Mouse (Mus musculus) liver, embryonic 11.5 days (tissue): ENCODE results near the gene Nhej1. TPM values are rescaled to one million over a fixed set of nuclear protein-coding genes. Genes with fewer than 3 reads are reported as not detected.

Experiments
- ATAC-seq: fragments of 200-750 bp; cut with Nextera tagmentation; replicated peaks from 2 replicates; pipeline ENCODE4 v1.8.0; 2017; ENCODE audit warnings: moderate number of reproducible peaks, mild to moderate bottlenecking, moderate TSS enrichment, moderate library complexity; ENCODE audit not compliant: low FRiP score
- DNase-seq: peaks from one replicate; pipeline ENCODE4 v3.0.0-alpha.2; 2017; ENCODE audit warnings: low spot score
- H3K27ac ChIP-seq: fragments of 300-500 bp; sonication (generic); 2 replicates; pipeline ENCODE4 v1.5.1; 2014; ENCODE audit warnings: mild to moderate bottlenecking, low read depth, low read length, control low read depth
- H3K27me3 ChIP-seq: fragments of 300-500 bp; sonication (generic); replicated peaks from 2 replicates; pipeline ENCODE4 v1.6.1; 2014; ENCODE audit warnings: low read length, mixed read lengths; ENCODE audit not compliant: control insufficient read depth, insufficient read depth
- H3K36me3 ChIP-seq: fragments of 300-500 bp; sonication (generic); 2 replicates; pipeline ENCODE4 v1.6.1; 2014; ENCODE audit warnings: mild to moderate bottlenecking, low read length, moderate library complexity, mixed read lengths; ENCODE audit not compliant: control insufficient read depth, insufficient read depth
- H3K4me1 ChIP-seq: fragments of 300-500 bp; sonication (generic); replicated peaks from 2 replicates; pipeline ENCODE4 v1.6.1; 2014; ENCODE audit warnings: low read length, mixed read lengths; ENCODE audit not compliant: control insufficient read depth, insufficient read depth
- H3K4me2 ChIP-seq: fragments of 300-500 bp; sonication (generic); 2 replicates; pipeline ENCODE4 v1.6.1; 2014; ENCODE audit warnings: mild to moderate bottlenecking, control low read depth, moderate library complexity
- H3K4me3 ChIP-seq: fragments of 300-500 bp; sonication (generic); 2 replicates; pipeline ENCODE4 v1.5.1; 2014; ENCODE audit warnings: low read depth, low read length, control low read depth
- H3K9ac ChIP-seq: fragments of 300-500 bp; sonication (generic); 2 replicates; pipeline ENCODE4 v1.6.1; 2014; ENCODE audit warnings: low read depth, low read length, control low read depth
- H3K9me3 ChIP-seq: fragments of 300-500 bp; sonication (generic); 2 replicates; pipeline ENCODE4 v1.6.1; 2016; ENCODE audit warnings: low read length, inconsistent platforms, mixed read lengths; ENCODE audit not compliant: control insufficient read depth
- WGBS: fragments of 180-500 bp; shearing (Covaris S2); extraction: QIAGEN DNeasy Blood & Tissue Kit; methylation state at CpG from one replicate; pipeline ENCODE4 v1.1.7; 2014; 5-methylcytosine and 5-hydroxymethylcytosine counted together
- polyA plus RNA-seq: library from polyadenylated mRNA; unstranded; fragments of >200 nt; fragmentation: Nextera tagmentation; extraction: Ambion mirVana; gene quantifications from 2 replicates; pipeline ENCODE4 v1.2.1, GENCODE M21; 2014

Nhej1 gene
- polyA plus RNA-seq, 1 experiment from 2014 or later: 6.8 TPM

DNA sequence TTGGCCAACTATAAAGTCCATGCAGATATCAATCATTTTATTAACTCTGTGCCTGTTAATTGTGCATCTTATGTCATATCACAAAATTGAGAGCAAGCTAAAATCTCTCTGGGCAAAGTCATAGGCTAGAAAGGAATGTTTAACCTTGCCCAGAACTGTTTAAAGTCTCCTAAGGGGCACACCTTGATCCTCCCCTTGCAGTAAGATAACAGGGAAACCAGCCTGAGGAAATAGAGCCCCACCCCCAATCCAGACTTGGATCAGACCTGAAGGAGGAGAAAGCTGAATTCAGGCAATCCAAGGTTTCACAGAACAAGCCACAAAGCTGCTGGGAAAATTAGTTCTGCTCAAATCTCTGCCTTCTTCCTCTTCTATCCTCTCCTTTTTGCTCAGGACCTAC is 114.2 kb downstream of the Nhej1 start:
- Histone ChIP-seq H3K36me3 (no peaks in the 10 kb centered on the region), H3K4me3 (no peak overlapping the region), H3K9me3 (no peaks in the 10 kb centered on the region), H3K27ac (no peak overlapping the region), H3K27me3 (no peaks in the 10 kb centered on the region), H3K4me2 (no peak overlapping the region), H3K9ac (no peak overlapping the region), H3K4me1 (peaks cover 9% of the 10 kb centered on the region; the same call in 1 of the 2 replicates)
- DNase-seq: no peak
- no peak for ATAC-seq

GRCm38 (mm10) chr1:75010203-75010602 is 114.8 kb downstream of the Nhej1 start:
- Histone ChIP-seq H3K36me3 (no peaks in the 10 kb centered on the region), H3K27me3 (no peaks in the 10 kb centered on the region), H3K4me3 (no peak overlapping the region), H3K4me2 (no peak overlapping the region), H3K4me1 (peaks cover 9% of the 10 kb centered on the region; the same call in 1 of the 2 replicates), H3K27ac (no peak overlapping the region), H3K9me3 (no peaks in the 10 kb centered on the region), H3K9ac (no peak overlapping the region)
- no peak for DNase-seq
- ATAC-seq: no peak
- 47% methylated on average over 2 of the region's 2 CpGs for WGBS

- Histone ChIP-seq H3K4me3 (no peak overlapping the region), H3K27ac (no peak overlapping the region), H3K27me3 (no peaks in the 10 kb centered on the region), H3K36me3 (no peaks in the 10 kb centered on the region), H3K9me3 (no peaks in the 10 kb centered on the region), H3K4me1 (no peaks in the 10 kb centered on the region), H3K9ac (no peak overlapping the region), H3K4me2 (no peak overlapping the region)
- ATAC-seq (no peak), DNase-seq (no peak)
- WGBS: 44% methylated on average over 4 of the region's 4 CpGs
Observed at GRCm38 (mm10) chr1:75006016-75006415, 119.0 kb downstream of the Nhej1 start.

DNA sequence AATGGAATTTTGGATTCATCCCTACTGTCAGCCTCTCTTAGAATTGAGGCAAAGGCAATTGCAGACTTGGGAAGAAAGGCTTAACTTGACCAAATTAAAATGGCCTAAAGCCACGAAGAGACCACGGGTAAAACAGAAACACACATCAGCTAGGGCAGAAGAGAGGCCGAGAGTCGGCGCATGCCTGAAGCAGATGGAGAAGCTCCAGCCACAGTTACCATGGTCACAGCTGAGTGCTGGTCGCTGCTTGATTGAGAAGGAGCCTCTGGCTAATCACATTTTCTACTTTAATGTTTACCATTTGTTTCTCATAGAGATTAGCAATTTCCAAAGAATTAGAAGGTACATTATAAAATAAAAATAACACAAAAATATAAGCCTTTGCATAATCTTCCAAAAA is 123.8 kb downstream of the Nhej1 start:
- Histone ChIP-seq H3K9me3 (no peaks in the 10 kb centered on the region), H3K4me3 (no peak overlapping the region), H3K27me3 (no peaks in the 10 kb centered on the region), H3K9ac (no peak overlapping the region), H3K36me3 (no peaks in the 10 kb centered on the region), H3K27ac (no peak overlapping the region), H3K4me1 (no peaks in the 10 kb centered on the region), H3K4me2 (no peak overlapping the region)
- 59% methylated on average over 6 of the region's 6 CpGs for WGBS
- no peak for DNase-seq
- ATAC-seq: no peak

- Histone ChIP-seq H3K4me1 (no peaks in the 10 kb centered on the region), H3K4me2 (no peak overlapping the region), H3K27ac (no peak overlapping the region), H3K9ac (no peak overlapping the region), H3K36me3 (no peaks in the 10 kb centered on the region), H3K9me3 (no peaks in the 10 kb centered on the region), H3K27me3 (no peaks in the 10 kb centered on the region), H3K4me3 (no peak overlapping the region)
- DNase-seq: no peak
- 0% methylated on average over 1 of the region's 1 CpGs for WGBS
- ATAC-seq: no peak
Observed at GRCm38 (mm10) chr1:75000496-75000895, 124.5 kb downstream of the Nhej1 start.

GRCm38 (mm10) chr1:74999173-74999572 is 125.8 kb downstream of the Nhej1 start:
- no peak overlapping the region for H3K4me3 ChIP-seq
- no peak overlapping the region for H3K27ac ChIP-seq
- no peaks in the 10 kb centered on the region for H3K4me1 ChIP-seq
- no peaks in the 10 kb centered on the region for H3K27me3 ChIP-seq
- ATAC-seq (no peak), DNase-seq (no peak)
- H3K36me3 ChIP-seq: no peaks in the 10 kb centered on the region
- no peak overlapping the region for H3K9ac ChIP-seq
- 40% methylated on average over 5 of the region's 5 CpGs for WGBS
- no peak overlapping the region for H3K4me2 ChIP-seq
- no peaks in the 10 kb centered on the region for H3K9me3 ChIP-seq

- Histone ChIP-seq H3K9me3 (no peaks in the 10 kb centered on the region), H3K36me3 (no peaks in the 10 kb centered on the region), H3K4me3 (no peak overlapping the region), H3K4me2 (no peak overlapping the region), H3K27ac (no peak overlapping the region), H3K4me1 (no peaks in the 10 kb centered on the region), H3K9ac (no peak overlapping the region), H3K27me3 (no peaks in the 10 kb centered on the region)
- no peak for DNase-seq
- no peak for ATAC-seq
- 65% methylated on average over 2 of the region's 2 CpGs for WGBS
Observed at GRCm38 (mm10) chr1:74997231-74997630, 127.8 kb downstream of the Nhej1 start.

- H3K36me3 ChIP-seq: no peaks in the 10 kb centered on the region
- no peak for DNase-seq
- no peak overlapping the region for H3K4me2 ChIP-seq
Observed at GRCm38 (mm10) chr1:74977001-74977400, 148.0 kb downstream of the Nhej1 start.

DNA sequence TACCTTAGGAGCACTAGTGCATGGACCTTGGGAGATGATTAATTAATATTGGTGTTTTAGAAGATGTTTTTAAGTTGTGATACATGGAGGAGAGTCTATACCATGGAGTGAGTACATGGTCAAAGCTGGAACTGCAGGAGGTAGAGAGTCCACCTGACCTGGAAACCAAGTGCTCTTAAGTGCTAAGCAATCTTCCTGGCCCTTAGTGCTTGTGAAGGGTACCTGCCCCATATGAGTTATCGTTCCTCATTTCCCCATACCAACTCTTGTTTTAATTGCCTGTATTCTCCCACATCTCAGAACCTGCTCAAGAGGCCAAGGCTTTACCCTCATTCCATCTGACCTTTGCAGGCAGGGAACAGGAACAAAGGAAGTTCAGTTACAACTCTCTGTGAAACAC is 149.1 kb downstream of the Nhej1 start:
- Histone ChIP-seq H3K27me3 (no peaks in the 10 kb centered on the region), H3K4me1 (no peaks in the 10 kb centered on the region), H3K4me2 (no peak overlapping the region), H3K9ac (no peak overlapping the region), H3K9me3 (no peaks in the 10 kb centered on the region), H3K36me3 (no peaks in the 10 kb centered on the region), H3K4me3 (no peak overlapping the region), H3K27ac (no peak overlapping the region)
- WGBS: 83% methylated on average over 1 of the region's 1 CpGs
- ATAC-seq (no peak), DNase-seq (no peak)

More at GRCm38 (mm10) chr1:74977001-74977400, 148.0 kb downstream of the Nhej1 start:
- Histone ChIP-seq H3K27ac (no peak overlapping the region), H3K9ac (no peak overlapping the region), H3K27me3 (no peaks in the 10 kb centered on the region), H3K9me3 (no peaks in the 10 kb centered on the region), H3K4me3 (no peak overlapping the region), H3K4me1 (no peaks in the 10 kb centered on the region)
- WGBS: 71% methylated on average over 8 of the region's 8 CpGs
- ATAC-seq: no peak
